Mouse (Mus musculus): ENCODE data around the gene 2410002F23Rik. TPM values are rescaled to one million over a fixed set of nuclear protein-coding genes. Genes with fewer than 3 reads are reported as not detected.
"Not testable (repeated sequence)": the region's sequence is repeated elsewhere in the genome, so short reads cannot be mapped to it uniquely, and the experiment has no call there.

The 2410002F23Rik gene
- total RNA-seq (2014; rRNA removed) (250 and 333 TPM in 2 replicates), polyA plus RNA-seq (2015; fragmentation: Nextera tagmentation; extraction: Ambion mirVana) (312 and 332 TPM in 2 replicates)

DNA sequence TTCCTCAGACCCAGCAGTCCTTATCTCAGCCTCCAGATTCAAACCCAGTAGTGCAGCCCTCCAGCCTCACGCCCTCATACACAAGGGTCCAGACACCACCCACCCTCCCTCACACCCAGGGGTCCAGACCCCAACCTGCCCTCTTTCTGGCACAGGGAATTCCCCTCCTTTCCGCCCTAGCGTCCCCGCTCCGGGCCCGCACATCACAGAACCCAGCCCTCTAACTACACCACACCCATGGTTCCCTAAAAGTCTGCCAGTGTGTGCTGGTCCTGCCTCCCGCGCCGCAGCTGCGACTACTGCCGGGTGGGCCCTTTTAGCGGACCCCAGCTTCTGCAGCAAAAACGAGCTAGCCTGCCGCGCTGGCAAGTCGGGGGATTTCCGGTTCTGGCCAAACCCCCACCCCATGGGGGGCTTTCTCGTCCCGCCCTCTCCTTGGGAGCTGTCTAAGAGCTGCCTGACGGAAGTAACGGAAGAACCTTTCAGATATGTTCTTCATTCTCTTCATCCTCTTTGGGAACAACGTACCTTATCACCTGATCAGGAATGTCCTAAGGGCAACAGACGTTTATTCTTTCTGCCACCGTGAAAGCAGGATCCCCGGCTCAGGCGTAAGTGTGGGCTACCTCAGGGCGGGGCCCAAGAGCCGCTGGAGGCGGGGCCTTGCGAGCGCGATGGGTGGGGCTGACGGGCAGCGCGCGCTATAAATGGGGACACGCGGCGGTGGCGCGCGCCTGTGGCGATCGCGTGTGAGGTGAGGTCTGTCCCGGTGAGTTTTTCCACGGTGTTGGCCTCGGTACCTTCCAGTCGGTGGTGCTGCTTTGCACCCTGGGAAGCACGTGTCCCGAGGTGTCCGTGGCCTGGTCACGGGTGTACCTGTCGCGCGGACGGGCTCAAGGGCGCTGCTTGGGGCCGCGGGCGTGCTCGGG, at the start of gene 2410002F23Rik, which contains the start of gene 1700028J19Rik:
2410002F23Rik (plus strand) TSS at position 668 of the 929 bp plus-strand sequence.
1700028J19Rik (minus strand) TSS at position 641 of the 929 bp plus-strand sequence.
- WGBS = 1% methylated on average over 62 of the region's 62 CpGs
- peaks cover 16% of the 10 kb centered on the region for H3K4me1 ChIP-seq (ENCODE audit: insufficient read depth)
- DNase-seq = peak; percentile 99

DNA sequence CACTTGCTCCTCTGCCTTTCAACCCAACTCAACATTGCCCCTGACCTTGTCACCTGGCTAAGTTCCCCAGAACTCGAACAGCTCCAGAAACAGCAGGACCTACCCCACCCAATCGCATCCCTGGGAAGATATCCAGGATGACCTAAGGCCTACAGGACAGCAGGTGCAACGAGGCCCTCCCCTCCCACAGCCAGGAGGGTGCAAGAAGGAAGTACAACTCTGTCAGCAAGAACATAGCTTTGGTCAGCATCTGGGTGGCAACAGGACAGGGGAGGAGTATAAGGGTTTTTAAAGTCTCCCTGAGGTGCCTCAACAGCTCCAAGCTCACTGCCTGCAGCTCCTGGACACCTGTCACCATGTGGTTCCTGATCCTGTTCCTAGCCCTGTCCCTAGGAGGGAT, 48.6 kb upstream of the 2410002F23Rik start, which contains the start of gene Klk1b3:
Klk1b3 (plus strand) TSS at position 301 of the 400 bp plus-strand sequence.
- ATAC-seq (no peak), DNase-seq (no peak)
- Histone ChIP-seq H3K4me1 (ENCODE audit: insufficient read depth) (no peaks in the 10 kb centered on the region), H3K9me3 (ENCODE audit: low read length) (no peaks in the 10 kb centered on the region), H3K27me3 (ENCODE audit: insufficient read depth, low read length) (no peaks in the 10 kb centered on the region), H3K4me3 (ENCODE audit: low read depth, low read length) (no peak within 1 kb of the TSS), H3K36me3 (ENCODE audit: insufficient read depth) (no peaks in the 10 kb centered on the region), H3K4me2 (ENCODE audit: low read depth) (no peak within 1 kb of the TSS), H3K27ac (ENCODE audit: low read depth, low read length) (no peak within 1 kb of the TSS), H3K9ac (no peak within 1 kb of the TSS)
- 71% methylated on average over 3 of the region's 3 CpGs for WGBS
- no peak for TF ChIP-seq CTCF (IDR thresholded peaks at IDR 0.05; ENCODE audit: low read depth)

More for the DNA sequence above, at the start of gene 2410002F23Rik, which contains the start of gene 1700028J19Rik:
- H3K27me3 ChIP-seq (ENCODE audit: insufficient read depth, low read length) = no peaks in the 10 kb centered on the region
- TF ChIP-seq CTCF (IDR thresholded peaks at IDR 0.05; ENCODE audit: low read depth) = no peak; the same call in 1 of the 2 replicates
- peak within 1 kb of the TSS; percentile 100 for H3K9ac ChIP-seq
- H3K4me2 ChIP-seq (ENCODE audit: low read depth) = peak within 1 kb of the TSS; percentile 74
- ATAC-seq = peak; percentile 89
- peak within 1 kb of the TSS; percentile 100 for H3K27ac ChIP-seq (ENCODE audit: low read depth, low read length)
- H3K9me3 ChIP-seq (ENCODE audit: low read length) = no peaks in the 10 kb centered on the region
- H3K36me3 ChIP-seq (ENCODE audit: insufficient read depth) = peaks cover 33% of the 10 kb centered on the region
- H3K4me3 ChIP-seq (ENCODE audit: low read depth, low read length) = peak within 1 kb of the TSS; percentile 96

DNA sequence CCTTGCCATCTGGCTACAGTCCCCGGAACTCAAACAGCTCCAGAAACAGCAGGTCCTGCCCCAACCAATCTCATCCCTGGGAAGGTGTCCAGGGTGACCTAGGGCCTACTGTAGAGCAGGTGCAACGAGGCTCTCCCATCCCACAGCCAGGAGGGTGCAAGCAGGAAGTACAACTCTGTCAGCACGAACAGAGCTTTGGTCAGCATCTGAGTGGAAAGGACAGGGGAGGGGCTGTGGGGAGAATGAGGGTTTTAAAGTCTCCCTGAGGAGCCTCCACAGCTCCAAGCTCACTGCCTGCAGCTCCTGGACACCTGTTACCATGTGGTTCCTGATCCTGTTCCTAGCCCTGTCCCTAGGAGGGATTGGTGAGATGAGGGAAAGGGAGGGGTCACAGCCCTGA, 39.4 kb upstream of the 2410002F23Rik start, which contains the start of gene Klk1b4:
Klk1b4 (plus strand) TSS at position 301 of the 400 bp plus-strand sequence.
- not testable (repeated sequence) for H3K4me3 ChIP-seq (ENCODE audit: low read depth, low read length); H3K4me1 ChIP-seq (ENCODE audit: insufficient read depth); H3K9ac ChIP-seq; H3K9me3 ChIP-seq (ENCODE audit: low read length); DNase-seq; H3K27me3 ChIP-seq (ENCODE audit: insufficient read depth, low read length); H3K36me3 ChIP-seq (ENCODE audit: insufficient read depth); H3K27ac ChIP-seq (ENCODE audit: low read depth, low read length); H3K4me2 ChIP-seq (ENCODE audit: low read depth); ATAC-seq
- WGBS = 55% methylated on average over 3 of the region's 3 CpGs

DNA sequence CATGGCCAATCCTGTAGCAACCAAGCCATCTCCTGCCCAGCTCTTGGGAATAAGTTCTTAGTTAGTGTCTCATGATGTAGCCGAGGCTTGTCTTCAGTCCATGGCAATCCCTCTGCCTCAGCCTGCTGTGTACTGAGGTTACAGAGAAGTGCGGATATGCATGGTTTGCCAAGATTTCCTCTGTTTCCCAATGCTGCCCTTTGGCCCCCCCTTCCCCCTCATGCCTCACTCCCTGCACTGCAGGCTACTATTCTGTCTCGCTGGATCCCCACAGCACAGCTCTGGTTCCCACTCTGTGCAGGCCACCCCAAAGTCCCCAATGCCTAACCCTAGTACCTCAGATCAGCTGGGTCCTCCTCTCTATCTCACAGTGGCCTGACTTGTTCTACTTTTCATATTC, 38.2 kb upstream of the 2410002F23Rik start:
- DNase-seq (no peak), ATAC-seq (no peak)
- Histone ChIP-seq H3K27me3 (ENCODE audit: insufficient read depth, low read length) (no peaks in the 10 kb centered on the region), H3K4me3 (ENCODE audit: low read depth, low read length) (no peak overlapping the region), H3K9ac (no peak overlapping the region), H3K4me1 (ENCODE audit: insufficient read depth) (no peaks in the 10 kb centered on the region), H3K9me3 (ENCODE audit: low read length) (no peaks in the 10 kb centered on the region), H3K36me3 (ENCODE audit: insufficient read depth) (no peaks in the 10 kb centered on the region), H3K4me2 (ENCODE audit: low read depth) (no peak overlapping the region), H3K27ac (ENCODE audit: low read depth, low read length) (no peak overlapping the region)
- 84% methylated on average over 3 of the region's 3 CpGs for WGBS
- no peak for TF ChIP-seq CTCF (IDR thresholded peaks at IDR 0.05; ENCODE audit: low read depth)

DNA sequence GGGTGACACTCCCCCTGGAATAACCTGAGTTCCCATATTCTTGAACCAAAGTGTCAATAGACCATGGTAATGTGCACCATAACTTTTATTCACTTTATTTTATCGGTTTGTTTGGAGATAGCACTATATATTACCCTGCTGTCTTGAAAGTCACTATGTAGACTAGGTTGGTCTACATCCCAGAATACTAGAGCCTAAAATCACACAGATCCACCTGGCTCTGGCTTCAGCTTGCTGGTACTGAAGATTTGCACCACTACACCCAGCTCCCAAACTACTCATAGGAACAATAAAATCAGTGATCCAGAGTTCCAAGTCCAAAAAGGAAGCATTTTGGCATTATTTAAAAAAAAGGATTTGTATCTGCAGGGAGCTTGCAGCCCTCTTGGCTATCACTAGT, 30.9 kb upstream of the 2410002F23Rik start, which contains the start of gene Klk1b5:
Klk1b5 (plus strand) TSS at position 301 of the 400 bp plus-strand sequence.
- no peaks in the 10 kb centered on the region for H3K9me3 ChIP-seq (ENCODE audit: low read length)
- H3K9ac ChIP-seq = no peak within 1 kb of the TSS
- ATAC-seq = no peak
- 79% methylated on average over 1 of the region's 1 CpGs for WGBS
- no peak for DNase-seq
- H3K4me2 ChIP-seq (ENCODE audit: low read depth) = no peak within 1 kb of the TSS
- H3K4me1 ChIP-seq (ENCODE audit: insufficient read depth) = no peaks in the 10 kb centered on the region
- TF ChIP-seq CTCF (IDR thresholded peaks at IDR 0.05; ENCODE audit: low read depth) = no peak
- no peaks in the 10 kb centered on the region for H3K27me3 ChIP-seq (ENCODE audit: insufficient read depth, low read length)
- no peak within 1 kb of the TSS for H3K27ac ChIP-seq (ENCODE audit: low read depth, low read length)
- H3K4me3 ChIP-seq (ENCODE audit: low read depth, low read length) = no peak within 1 kb of the TSS
- H3K36me3 ChIP-seq (ENCODE audit: insufficient read depth) = no peaks in the 10 kb centered on the region

DNA sequence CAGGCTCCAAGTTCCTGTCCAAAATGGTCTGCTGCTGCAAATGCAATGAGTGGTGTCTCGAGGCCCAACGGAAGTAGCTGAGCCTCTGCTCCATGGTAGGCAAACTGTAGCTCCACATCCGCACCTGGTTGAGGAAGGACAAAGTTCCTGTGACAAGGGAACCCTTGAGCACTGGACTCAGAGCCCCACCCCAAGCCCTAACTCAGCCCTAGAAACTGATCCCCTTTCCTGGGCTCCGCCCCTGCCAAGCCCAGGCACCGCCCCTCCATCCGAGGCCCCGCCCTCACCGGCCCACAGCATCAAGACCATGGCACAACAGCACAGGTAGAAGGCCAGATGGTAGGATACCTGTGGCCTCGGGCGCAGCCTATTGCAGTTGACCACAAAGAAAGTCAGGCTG, 24.9 kb upstream of the 2410002F23Rik start:
- H3K9me3 ChIP-seq (ENCODE audit: low read length); H3K4me2 ChIP-seq (ENCODE audit: low read depth); ATAC-seq; H3K27me3 ChIP-seq (ENCODE audit: insufficient read depth, low read length); H3K4me1 ChIP-seq (ENCODE audit: insufficient read depth); H3K4me3 ChIP-seq (ENCODE audit: low read depth, low read length); H3K27ac ChIP-seq (ENCODE audit: low read depth, low read length); H3K36me3 ChIP-seq (ENCODE audit: insufficient read depth); DNase-seq; H3K9ac ChIP-seq: not testable (repeated sequence)
- 85% methylated on average over 8 of the region's 10 CpGs for WGBS

DNA sequence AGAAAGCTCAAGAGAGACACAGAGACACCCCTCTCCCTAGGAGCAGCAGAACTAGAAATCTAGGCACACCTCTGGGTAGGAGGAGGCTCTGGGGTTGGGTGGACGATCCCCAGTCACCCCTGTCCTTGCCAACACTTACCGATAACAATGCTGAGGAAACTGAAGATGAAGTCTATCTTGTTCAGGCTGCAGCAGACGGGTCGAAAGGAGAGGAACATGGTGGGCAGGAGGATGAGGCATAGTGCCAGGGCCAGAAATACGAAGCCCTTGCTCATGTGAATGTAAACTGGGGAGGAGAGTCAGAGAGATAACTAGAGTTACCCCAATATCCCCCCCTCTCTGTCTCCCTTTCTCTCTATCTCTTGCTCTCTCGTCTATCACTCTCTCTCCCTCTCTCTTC, 24.2 kb upstream of the 2410002F23Rik start:
- H3K9ac ChIP-seq; H3K4me3 ChIP-seq (ENCODE audit: low read depth, low read length); H3K27me3 ChIP-seq (ENCODE audit: insufficient read depth, low read length); H3K9me3 ChIP-seq (ENCODE audit: low read length); H3K4me2 ChIP-seq (ENCODE audit: low read depth); H3K4me1 ChIP-seq (ENCODE audit: insufficient read depth); H3K27ac ChIP-seq (ENCODE audit: low read depth, low read length); H3K36me3 ChIP-seq (ENCODE audit: insufficient read depth); ATAC-seq; DNase-seq: not testable (repeated sequence)
- 77% methylated on average over 6 of the region's 6 CpGs for WGBS
